Mouse (Mus musculus): ENCODE data around the gene Armc8. TPM values are rescaled to one million over a fixed set of nuclear protein-coding genes. Genes with fewer than 3 reads are reported as not detected.

Armc8 gene
- total RNA-seq, 2 experiments from 2014 or later, result 51.2 to 54.6 TPM

GRCm38 (mm10) chr9:99552068-99552467, 16.6 kb downstream of the Armc8 start:
- intact Hi-C loops (cut with DNase I), result no loop called here

GRCm38 (mm10) chr9:99546259-99546658, 22.4 kb downstream of the Armc8 start:
- intact Hi-C loops (cut with DNase I), result no loop called here
- no peak for DNase-seq (ENCODE audit: low spot score in 2 of 2)

More at GRCm38 (mm10) chr9:99552068-99552467, 16.6 kb downstream of the Armc8 start:
- no peak for DNase-seq (ENCODE audit: low spot score in 2 of 2)

- no peak for DNase-seq (ENCODE audit: low spot score in 2 of 2)
- intact Hi-C loops (cut with DNase I), result no loop called here
Observed at GRCm38 (mm10) chr9:99531865-99532264, 36.8 kb downstream of the Armc8 start.

- DNase-seq (ENCODE audit: low spot score in 2 of 2), result no peak
- intact Hi-C loops (cut with DNase I), result no loop called here
Observed at GRCm38 (mm10) chr9:99505875-99506274, 62.8 kb downstream of the Armc8 start.

GRCm38 (mm10) chr9:99499336-99499735, 69.4 kb downstream of the Armc8 start:
- no peak for DNase-seq (ENCODE audit: low spot score in 2 of 2)
- intact Hi-C loops (cut with DNase I), result no loop called here

- intact Hi-C loops (cut with DNase I), result no loop called here
Observed at GRCm38 (mm10) chr9:99492634-99493200, 76.0 kb downstream of the Armc8 start.

GRCm38 (mm10) chr9:99491050-99491449, 77.6 kb downstream of the Armc8 start:
- DNase-seq (ENCODE audit: low spot score in 2 of 2), result no peak

More at GRCm38 (mm10) chr9:99492634-99493200, 76.0 kb downstream of the Armc8 start:
- no peak for DNase-seq (ENCODE audit: low spot score in 2 of 2)

GRCm38 (mm10) chr9:99487841-99488240, 80.9 kb downstream of the Armc8 start:
- intact Hi-C loops (cut with DNase I), result no loop called here
- DNase-seq (ENCODE audit: low spot score in 2 of 2), result no peak

More at GRCm38 (mm10) chr9:99491050-99491449, 77.6 kb downstream of the Armc8 start:
- intact Hi-C loops (cut with DNase I), result no loop called here

- no peak for DNase-seq (ENCODE audit: low spot score in 2 of 2)
- intact Hi-C loops (cut with DNase I), result no loop called here
Observed at GRCm38 (mm10) chr9:99487126-99487695, 81.5 kb downstream of the Armc8 start.

GRCm38 (mm10) chr9:99485144-99485543, 83.6 kb downstream of the Armc8 start:
- intact Hi-C loops (cut with DNase I), result no loop called here
- no peak for DNase-seq (ENCODE audit: low spot score in 2 of 2)

GRCm38 (mm10) chr9:99484632-99485031, 84.1 kb downstream of the Armc8 start:
- intact Hi-C loops (cut with DNase I), result no loop called here
- no peak for DNase-seq (ENCODE audit: low spot score in 2 of 2)

GRCm38 (mm10) chr9:99483191-99483590, 85.5 kb downstream of the Armc8 start:
- DNase-seq (ENCODE audit: low spot score in 2 of 2), result no peak
- intact Hi-C loops (cut with DNase I), result no loop called here

- DNase-seq (ENCODE audit: low spot score in 2 of 2), result peak in 1 of 2 experiments; percentile 37
- intact Hi-C loops (cut with DNase I), result no loop called here
Observed at GRCm38 (mm10) chr9:99480764-99481163, 87.9 kb downstream of the Armc8 start.

GRCm38 (mm10) chr9:99479181-99479711, 89.5 kb downstream of the Armc8 start:
- peak in 1 of 2 experiments; percentile 53 for DNase-seq (ENCODE audit: low spot score in 2 of 2)
- intact Hi-C loops (cut with DNase I), result no loop called here

- intact Hi-C loops (cut with DNase I), result no loop called here
Observed at GRCm38 (mm10) chr9:99471334-99471733, 97.4 kb downstream of the Armc8 start.

GRCm38 (mm10) chr9:99470347-99471092, 98.2 kb downstream of the Armc8 start:
- intact Hi-C loops (cut with DNase I), result no loop called here
- DNase-seq (ENCODE audit: low spot score in 2 of 2), result no peak

More at GRCm38 (mm10) chr9:99471334-99471733, 97.4 kb downstream of the Armc8 start:
- no peak for DNase-seq (ENCODE audit: low spot score in 2 of 2)

- intact Hi-C loops (cut with DNase I), result loop anchor here (10.0 kb wide), 1 partner anchor 195 kb away; no protein-coding TSS in a partner anchor
- DNase-seq (ENCODE audit: low spot score in 2 of 2), result no peak
Observed at GRCm38 (mm10) chr9:99469681-99470273, 98.9 kb downstream of the Armc8 start.

GRCm38 (mm10) chr9:99468572-99468971, 100.1 kb downstream of the Armc8 start:
- DNase-seq (ENCODE audit: low spot score in 2 of 2), result no peak
- intact Hi-C loops (cut with DNase I), result loop anchor here (10.0 kb wide), 1 partner anchor 196 kb away; no protein-coding TSS in a partner anchor

- DNase-seq (ENCODE audit: low spot score in 2 of 2), result no peak
- intact Hi-C loops (cut with DNase I), result loop anchor here (10.0 kb wide), 1 partner anchor 200 kb away; no protein-coding TSS in a partner anchor
Observed at GRCm38 (mm10) chr9:99464876-99465275, 103.8 kb downstream of the Armc8 start.

- intact Hi-C loops (cut with DNase I), result loop anchor here (10.0 kb wide), 2 partner anchors 205 to 485 kb away; no protein-coding TSS in a partner anchor
Observed at GRCm38 (mm10) chr9:99459730-99460129, 109.0 kb downstream of the Armc8 start.

More at GRCm38 (mm10) chr9:99459730-99460129, 109.0 kb downstream of the Armc8 start:
- DNase-seq (ENCODE audit: low spot score in 2 of 2), result no peak

All from left cerebral cortex, postnatal 14 days (tissue).